Mouse (Mus musculus): ENCODE results near the gene Krtap19-9b.

Gene Krtap19-9b

GRCm38 (mm10) chr16:88932165-88932564 lies at the start of gene Krtap19-9b:
Gene Krtap19-9b (minus strand): TSS chr16:88932265.
- DNase-seq (ENCODE audit: low spot score) = no peak

GRCm38 (mm10) chr16:88962773-88963172 lies 30.7 kb upstream of the Krtap19-9b start, which contains the start of gene Krtap16-3:
Gene Krtap16-3 (minus strand): TSS chr16:88962873.
- no peak for DNase-seq (ENCODE audit: low spot score)

- DNase-seq (ENCODE audit: low spot score) = no peak
These were observed 9.0 kb upstream of the Krtap19-9b start for GRCm38 (mm10) chr16:88941106-88941505.

- peak; percentile 61 for DNase-seq (ENCODE audit: low spot score)
These were observed 6.2 kb upstream of the Krtap19-9b start for GRCm38 (mm10) chr16:88938252-88938651.

GRCm38 (mm10) chr16:88896357-88896756 lies 35.7 kb downstream of the Krtap19-9b start, which contains the start of gene Krtap19-5:
Gene Krtap19-5 (minus strand): TSS chr16:88896457.
- no peak for DNase-seq (ENCODE audit: low spot score)

- DNase-seq (ENCODE audit: low spot score) = no peak
These were observed 45.2 kb downstream of the Krtap19-9b start for GRCm38 (mm10) chr16:88886870-88887269.

GRCm38 (mm10) chr16:88884989-88885388 lies 47.1 kb downstream of the Krtap19-9b start, which contains the start of gene Krtap19-4:
Gene Krtap19-4 (minus strand): TSS chr16:88885089.
- DNase-seq (ENCODE audit: low spot score) = no peak

All from embryo, embryonic 10 days (tissue).